ENCODE assay signal across 14 mouse cellular contexts in genomic region chrX:143902300-143902699, GRCm38 (mm10). TPM values are rescaled to one million over a fixed set of nuclear protein-coding genes. Genes with fewer than 3 reads are reported as not detected.
DNase-seq lines count a peak whose midpoint lies in the region; ATAC-seq lines count a peak whose summit lies in the region.
"Had no signal": no experiment of that assay in that cellular context is flagged by ENCODE, and none has a peak within 500 bp of the region (broad histone marks: within the 10 kb centered on the region; RNA-seq: fewer than 3 reads in every experiment).

No protein-coding gene starts in this region.

- peak overlapping the region; percentile 42 for H3K4me2 ChIP-seq in hindbrain, embryonic 13.5 days
- H3K4me2 ChIP-seq: liver, embryonic 15.5 days had no signal

- H3K9ac ChIP-seq in hindbrain, embryonic 13.5 days = peak overlapping the region; percentile 63; the same call in 1 of the 2 replicates
- H3K9ac ChIP-seq: liver, embryonic 15.5 days had no signal

- ATAC-seq in frontal cortex, adult (ENCODE audit: low TSS enrichment) = peak; percentile 86
- ATAC-seq in hindbrain, embryonic 13.5 days (ENCODE audit: low FRiP score) = peak; percentile 86

- peaks cover 19% of the 10 kb centered on the region for H3K4me1 ChIP-seq in hindbrain, embryonic 13.5 days (replicated peaks)
- H3K4me1 ChIP-seq: liver, embryonic 15.5 days had no signal

- peak overlapping the region; percentile 92 for H3K27ac ChIP-seq in hindbrain, embryonic 13.5 days
- H3K27ac ChIP-seq: gastrocnemius, adult 2 months; liver, embryonic 15.5 days had no signal

- no peak overlapping the region for H3K4me3 ChIP-seq in hindbrain, embryonic 13.5 days
- H3K4me3 ChIP-seq: gastrocnemius, adult 2 months; liver, embryonic 15.5 days had no signal

- H3K36me3 ChIP-seq in hindbrain, embryonic 13.5 days = no peaks in the 10 kb centered on the region
- H3K36me3 ChIP-seq: liver, embryonic 15.5 days had no signal

- intact Hi-C loops in gastrocnemius, postnatal 14 days (cut with DNase I; ENCODE audit: low total_unique reads) = no loop called here

- 30% methylated on average over 8 of the region's 8 CpGs for WGBS in hindbrain, embryonic 13.5 days

- DNase-seq in frontal cortex, postnatal 14 days (ENCODE audit: low spot score in 2 of 2) = no peak
- DNase-seq in mesoderm, embryonic 11.5 days (ENCODE audit: low read depth, low spot score) = peak; percentile 32
- peak; percentile 18 for DNase-seq in right cerebral cortex, postnatal 25 days
- no peak for DNase-seq in urinary bladder, postnatal 14 days (ENCODE audit: low spot score)
- no peak for DNase-seq in ovary, adult 18-20 months (ENCODE audit: low spot score)
- no peak for DNase-seq in gastrocnemius, postnatal 14 days
- DNase-seq: cerebellum, postnatal 25 days; gastrocnemius, adult 2 months; heart, postnatal 36 days had no signal

- no peaks in the 10 kb centered on the region; the same call in 1 of the 2 replicates for H3K27me3 ChIP-seq in hindbrain, embryonic 13.5 days
- H3K27me3 ChIP-seq: liver, embryonic 15.5 days had no signal

- no peaks in the 10 kb centered on the region for H3K9me3 ChIP-seq in hindbrain, embryonic 13.5 days
- H3K9me3 ChIP-seq: liver, embryonic 15.5 days had no signal

RNA-seq across cellular contexts. Expression of gene Dcx, which starts 30.8 kb away (rescaled TPM):
- polyA plus RNA-seq in hindbrain, embryonic 13.5 days (2015; fragmentation: Nextera tagmentation; extraction: Ambion mirVana) = 301 and 308 TPM in 2 replicates
- under 1 TPM; 0.31 to 0.88 TPM for total RNA-seq in gastrocnemius, postnatal 14 days (2021)
- total RNA-seq: gastrocnemius, adult 2 months; heart, postnatal 36 days; monocyte, adult 5-6 weeks had no signal
- polyA plus RNA-seq: C2C12 had no signal

Comparison
In these comparisons a context has a peak if more than half of its experiments do, and no peak if none do; other contexts are left out.
1. DNase-seq: peak in mesoderm, embryonic 11.5 days (single experiment) and right cerebral cortex, postnatal 25 days (single experiment); none in frontal cortex, postnatal 14 days (0 of 2), urinary bladder, postnatal 14 days (single experiment), ovary, adult 18-20 months (single experiment) and gastrocnemius, postnatal 14 days (single experiment).